Mouse (Mus musculus) heart, embryonic 16.5 days (tissue): Measurements from ENCODE around the gene Eif4h. TPM values are rescaled to one million over a fixed set of nuclear protein-coding genes. Genes with fewer than 3 reads are reported as not detected.

Experiments
- ATAC-seq: fragments of 200-750 bp; cut with Nextera tagmentation; replicated peaks from 2 replicates; pipeline ENCODE4 v1.8.0; 2017; ENCODE audit warnings: moderate number of reproducible peaks; ENCODE audit not compliant: insufficient read depth, low FRiP score; ENCODE audit errors: extremely low read depth
- H3K27ac ChIP-seq: fragments of 300-500 bp; sonication (generic); 2 replicates; pipeline ENCODE4 v1.5.1; 2014; ENCODE audit warnings: mild to moderate bottlenecking, low read length, control low read depth, moderate library complexity
- H3K27me3 ChIP-seq: fragments of 300-500 bp; sonication (generic); 2 replicates; pipeline ENCODE4 v1.6.1; 2014; ENCODE audit warnings: low read length, mixed read lengths; ENCODE audit not compliant: control insufficient read depth, insufficient read depth
- H3K36me3 ChIP-seq: fragments of 300-500 bp; sonication (generic); 2 replicates; pipeline ENCODE4 v1.6.1; 2014; ENCODE audit not compliant: control insufficient read depth, insufficient read depth
- H3K4me1 ChIP-seq: fragments of 300-500 bp; sonication (generic); 2 replicates; pipeline ENCODE4 v1.6.1; 2014; ENCODE audit warnings: low read length, mixed read lengths; ENCODE audit not compliant: control insufficient read depth, insufficient read depth
- H3K4me2 ChIP-seq: fragments of 300-500 bp; sonication (generic); 2 replicates; pipeline ENCODE4 v1.6.1; 2014; ENCODE audit warnings: low read depth, mild to moderate bottlenecking, control low read depth, low read length
- H3K4me3 ChIP-seq: fragments of 300-500 bp; sonication (generic); 2 replicates; pipeline ENCODE4 v1.5.1; 2014; ENCODE audit warnings: mild to moderate bottlenecking, control low read depth, low read length
- H3K9ac ChIP-seq: fragments of 300-500 bp; sonication (generic); 2 replicates; pipeline ENCODE4 v1.6.1; 2014; ENCODE audit warnings: low read length, control low read depth
- H3K9me3 ChIP-seq: fragments of 300-500 bp; sonication (generic); replicated peaks from 2 replicates; pipeline ENCODE4 v1.6.1; 2016; ENCODE audit warnings: low read length; ENCODE audit not compliant: control insufficient read depth
- WGBS: fragments of 180-500 bp; shearing (Covaris S2); extraction: QIAGEN DNeasy Blood & Tissue Kit; methylation state at CpG from one replicate; pipeline ENCODE4 v1.1.7; 2014; 5-methylcytosine and 5-hydroxymethylcytosine counted together
- polyA plus RNA-seq: library from polyadenylated mRNA; unstranded; fragments of >200 nt; fragmentation: Nextera tagmentation; extraction: Ambion mirVana; gene quantifications from 2 replicates; pipeline ENCODE4 v1.2.1, GENCODE M21; 2015

Eif4h gene
- polyA plus RNA-seq, 1 experiment from 2014 or later = 358 TPM

DNA sequence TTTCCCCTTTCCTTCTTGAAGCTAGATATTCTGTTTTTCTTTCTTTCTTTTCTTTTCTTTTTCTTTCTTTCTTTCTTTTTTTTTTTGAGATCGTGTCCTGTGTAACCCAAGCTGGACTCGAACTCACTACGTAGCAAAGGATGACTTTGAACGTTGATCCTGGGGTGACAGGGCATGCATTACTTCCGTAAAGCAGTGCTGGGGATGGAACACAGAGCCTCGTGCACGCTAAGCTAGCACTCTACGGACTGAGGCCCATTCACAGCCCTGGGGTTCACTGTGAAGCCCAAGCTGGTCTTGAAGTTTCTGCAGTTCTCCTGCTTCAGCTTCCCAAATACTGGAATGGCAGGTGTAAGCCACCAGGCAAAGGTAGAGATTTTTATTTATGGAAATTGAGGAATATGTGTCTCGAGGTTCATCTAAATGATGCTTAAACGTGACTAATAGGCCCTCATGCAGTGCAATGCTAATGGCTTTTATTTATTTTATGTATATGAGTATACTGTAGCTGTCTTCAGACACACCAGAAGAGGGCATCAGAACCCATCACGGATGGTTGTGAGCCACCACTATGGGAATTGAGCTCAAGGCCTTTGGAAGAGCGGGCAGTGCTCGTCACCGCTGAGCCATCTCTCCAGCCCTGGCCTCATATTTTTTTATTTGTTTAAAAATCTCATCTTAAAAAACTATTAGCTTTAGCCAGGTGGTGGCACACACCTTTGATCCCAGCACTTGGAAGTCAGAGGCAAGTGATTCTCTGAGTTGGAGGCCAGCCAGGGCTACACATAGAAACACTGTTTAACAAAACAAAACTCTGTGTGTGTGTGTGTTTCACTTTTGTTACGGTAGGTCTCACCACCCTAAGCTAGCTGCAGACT, 56.0 kb downstream of the Eif4h start:
- Histone ChIP-seq H3K4me1 (peaks cover 8% of the 10 kb centered on the region; the same call in 1 of the 2 replicates), H3K4me2 (peak overlapping the region; percentile 94), H3K9me3 (no peaks in the 10 kb centered on the region), H3K4me3 (peak overlapping the region; percentile 99), H3K27me3 (no peaks in the 10 kb centered on the region), H3K36me3 (0 out of 2 replicates have a peak, but pooled peaks cover 3% of the 10 kb centered on the region), H3K9ac (peak overlapping the region; percentile 96), H3K27ac (0 out of 2 replicates have a peak overlapping the region, but pooled peaks have one; percentile 37)
- 29% methylated on average over 15 of the region's 15 CpGs for WGBS
- no peak for ATAC-seq

- Histone ChIP-seq H3K36me3 (0 out of 2 replicates have a peak, but pooled peaks cover 3% of the 10 kb centered on the region), H3K27ac (0 out of 2 replicates have a peak overlapping the region, but pooled peaks have one; percentile 37), H3K4me2 (peak overlapping the region; percentile 94), H3K9ac (peak overlapping the region; percentile 96), H3K9me3 (no peaks in the 10 kb centered on the region), H3K4me1 (peaks cover 8% of the 10 kb centered on the region; the same call in 1 of the 2 replicates), H3K27me3 (no peaks in the 10 kb centered on the region), H3K4me3 (peak overlapping the region; percentile 99)
- peak; percentile 95 for ATAC-seq
- whole genome bisulfite sequencing = 7% methylated on average over 30 of the region's 30 CpGs
Measured at GRCm38 (mm10) chr5:134582221-134582907, 56.9 kb downstream of the Eif4h start.

DNA sequence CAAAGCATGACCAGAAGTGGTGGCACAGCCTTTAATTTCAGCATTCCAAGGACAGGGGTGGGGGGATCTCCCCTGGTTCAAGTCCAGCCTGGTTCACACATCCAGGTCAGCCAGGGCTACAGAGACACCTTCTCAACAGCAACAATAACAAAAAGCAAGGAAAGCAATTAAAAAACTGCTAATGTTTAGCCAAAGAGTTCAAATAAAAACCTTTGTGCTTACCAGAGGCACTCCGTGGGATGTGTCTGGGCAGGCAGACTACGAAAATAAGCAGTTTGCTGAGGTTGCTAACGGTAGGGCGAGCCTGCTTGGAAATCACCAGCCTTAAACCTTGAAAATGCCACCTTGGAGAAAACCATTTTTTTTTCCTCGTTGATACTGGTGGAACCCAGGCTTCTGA, 58.1 kb downstream of the Eif4h start, which contains the start of gene Rfc2:
Gene Rfc2, plus strand, starts transcription at position 221 of the 400 bp plus-strand sequence.
- ATAC-seq = no peak

DNA sequence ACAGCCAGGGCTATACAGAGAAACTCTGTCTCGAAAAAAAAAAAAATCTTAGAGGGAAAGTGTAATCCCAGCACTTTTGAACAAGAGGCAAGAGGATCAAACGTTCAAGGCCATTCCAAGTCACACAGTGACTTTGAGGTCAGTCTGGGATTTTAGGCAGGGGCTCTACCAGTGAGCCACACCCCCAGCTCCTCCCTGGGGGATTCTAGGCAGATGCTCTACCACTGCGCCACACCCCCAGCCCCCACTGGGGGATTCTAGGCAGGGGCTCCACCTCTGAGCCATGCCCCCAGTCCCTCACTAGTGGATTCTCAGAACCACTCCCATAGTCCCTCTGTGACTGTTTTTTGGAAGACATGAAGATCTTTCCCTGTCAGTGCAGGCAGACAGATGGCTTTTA, 60.2 kb downstream of the Eif4h start:
- H3K27me3 ChIP-seq = no peaks in the 10 kb centered on the region
- H3K4me2 ChIP-seq = no peak overlapping the region
- H3K4me3 ChIP-seq = no peak overlapping the region
- H3K36me3 ChIP-seq = no peaks in the 10 kb centered on the region
- ATAC-seq = no peak
- peaks cover 8% of the 10 kb centered on the region; the same call in 1 of the 2 replicates for H3K4me1 ChIP-seq
- H3K9ac ChIP-seq = no peak overlapping the region
- WGBS = 52% methylated on average over 3 of the region's 3 CpGs
- no peak overlapping the region for H3K27ac ChIP-seq
- no peaks in the 10 kb centered on the region for H3K9me3 ChIP-seq

More for the DNA sequence above, 58.1 kb downstream of the Eif4h start, which contains the start of gene Rfc2:
- WGBS = 84% methylated on average over 5 of the region's 5 CpGs
- Histone ChIP-seq H3K4me1 (peaks cover 8% of the 10 kb centered on the region; the same call in 1 of the 2 replicates), H3K27me3 (no peaks in the 10 kb centered on the region), H3K9me3 (no peaks in the 10 kb centered on the region), H3K9ac (no peak within 1 kb of the TSS), H3K36me3 (no peaks in the 10 kb centered on the region), H3K4me3 (no peak within 1 kb of the TSS), H3K27ac (no peak within 1 kb of the TSS), H3K4me2 (no peak within 1 kb of the TSS)

DNA sequence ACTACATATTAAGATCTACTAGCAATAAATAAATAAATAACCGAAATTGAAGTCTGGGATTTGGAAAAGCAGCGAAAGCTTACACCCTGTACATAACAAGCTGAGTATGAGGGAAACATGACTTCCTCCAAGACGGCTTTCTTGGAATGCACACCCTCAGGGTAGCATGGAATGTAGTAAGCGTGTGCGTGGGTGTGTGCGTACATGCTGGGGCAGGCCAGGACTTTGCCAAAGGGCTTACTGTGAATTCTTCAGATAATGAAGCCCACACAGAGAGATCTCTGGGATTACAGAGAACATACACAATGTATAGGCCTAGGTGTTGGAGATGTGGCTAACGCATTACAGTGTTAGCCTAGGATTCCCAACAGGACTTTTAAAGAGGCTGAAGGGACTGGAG, 61.8 kb downstream of the Eif4h start:
- Histone ChIP-seq H3K4me1 (peaks cover 3% of the 10 kb centered on the region; the same call in 1 of the 2 replicates), H3K27me3 (no peaks in the 10 kb centered on the region), H3K9ac (no peak overlapping the region), H3K4me2 (no peak overlapping the region), H3K27ac (no peak overlapping the region), H3K36me3 (no peaks in the 10 kb centered on the region), H3K4me3 (no peak overlapping the region), H3K9me3 (no peaks in the 10 kb centered on the region)
- no peak for ATAC-seq
- WGBS = 71% methylated on average over 7 of the region's 7 CpGs

- Histone ChIP-seq H3K27me3 (no peaks in the 10 kb centered on the region), H3K9me3 (no peaks in the 10 kb centered on the region), H3K9ac (no peak overlapping the region), H3K4me3 (no peak overlapping the region), H3K36me3 (no peaks in the 10 kb centered on the region), H3K4me2 (no peak overlapping the region), H3K4me1 (peaks cover 3% of the 10 kb centered on the region; the same call in 1 of the 2 replicates), H3K27ac (no peak overlapping the region)
- 73% methylated on average over 14 of the region's 14 CpGs for WGBS
- ATAC-seq = no peak
Measured at GRCm38 (mm10) chr5:134576517-134577220, 62.6 kb downstream of the Eif4h start.

DNA sequence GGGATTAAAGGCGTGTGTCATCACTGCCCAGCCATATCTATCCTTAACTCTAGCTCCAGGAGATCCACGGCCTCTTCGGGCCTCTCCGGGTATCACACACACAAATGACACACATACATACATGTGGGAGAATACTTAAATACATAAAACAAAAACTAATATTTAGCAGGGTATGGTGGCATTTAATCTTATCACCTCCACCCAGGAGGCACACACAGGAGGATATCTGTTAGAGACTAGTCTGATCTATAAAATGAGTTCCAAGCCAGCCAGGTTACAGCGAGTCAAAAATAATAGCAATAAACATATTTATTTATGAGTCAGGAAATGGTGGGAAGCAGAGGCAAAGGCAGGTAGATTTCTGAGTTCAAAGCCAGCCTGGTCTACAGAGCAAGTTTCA, 63.5 kb downstream of the Eif4h start:
- H3K4me2 ChIP-seq = no peak overlapping the region
- H3K4me1 ChIP-seq = peaks cover 6% of the 10 kb centered on the region
- H3K27ac ChIP-seq = no peak overlapping the region
- H3K9ac ChIP-seq = no peak overlapping the region
- H3K4me3 ChIP-seq = no peak overlapping the region
- peaks cover 2% of the 10 kb centered on the region; the same call in 1 of the 2 replicates for H3K9me3 ChIP-seq
- ATAC-seq = no peak
- no peaks in the 10 kb centered on the region for H3K36me3 ChIP-seq
- 89% methylated on average over 5 of the region's 5 CpGs for WGBS
- no peaks in the 10 kb centered on the region for H3K27me3 ChIP-seq

DNA sequence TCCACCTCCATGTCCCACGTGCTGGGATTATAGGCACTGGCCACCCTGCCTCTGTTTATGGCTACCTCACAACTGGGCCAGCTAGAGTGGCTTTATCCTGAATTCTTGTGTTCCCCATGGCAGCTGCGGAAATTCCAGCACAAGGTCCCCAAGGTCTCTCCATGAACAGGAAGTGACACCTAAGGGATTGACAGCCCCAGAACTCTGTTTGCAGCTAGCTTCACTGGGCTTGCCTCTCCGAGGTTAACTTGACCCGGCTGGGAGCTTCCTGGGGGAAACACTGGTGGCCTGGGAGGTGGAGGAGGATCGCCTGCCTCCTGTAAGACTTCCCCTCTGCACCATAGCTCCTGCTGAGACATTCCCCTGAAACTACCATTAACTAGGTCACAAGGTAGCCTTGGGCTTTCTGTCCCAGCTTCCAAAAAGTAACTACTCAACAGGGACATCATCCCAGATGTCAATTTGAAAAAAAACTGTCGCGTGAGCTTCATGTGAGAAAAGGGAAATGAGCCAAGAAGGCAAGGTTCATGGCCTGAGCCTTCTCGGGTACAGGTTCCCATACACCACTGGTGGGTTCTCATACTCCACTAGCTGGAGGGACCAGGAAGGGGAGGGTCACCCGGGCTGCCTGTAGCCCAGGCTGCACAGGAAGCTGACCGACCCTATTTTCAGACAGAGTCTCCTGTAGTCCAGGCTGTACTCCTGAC, 66.6 kb downstream of the Eif4h start:
- no peaks in the 10 kb centered on the region for H3K36me3 ChIP-seq
- H3K27ac ChIP-seq = peak overlapping the region; percentile 76
- ATAC-seq = no peak
- no peaks in the 10 kb centered on the region for H3K27me3 ChIP-seq
- H3K4me3 ChIP-seq = peak overlapping the region; percentile 63
- H3K4me1 ChIP-seq = peaks cover 9% of the 10 kb centered on the region
- H3K9me3 ChIP-seq = peaks cover 3% of the 10 kb centered on the region; the same call in 1 of the 2 replicates
- H3K4me2 ChIP-seq = peak overlapping the region; percentile 65
- H3K9ac ChIP-seq = peak overlapping the region; percentile 63
- WGBS = 32% methylated on average over 10 of the region's 10 CpGs
